Mouse (Mus musculus) ES-E14 (cell line): ENCODE measurements at regions not wholly inside any gene's neighbourhood (a gene's known extent, or its start where the extent isn't known, plus 50 kb on each side); places are given as distances from the start of the nearest gene placed in this dataset.

ENCODE experiments used
- DNase-seq: peaks from one replicate; pipeline ENCODE4 v3.0.0-alpha.2; 2013; ENCODE audit warnings: low read depth, low spot score
- H3K27ac ChIP-seq: 2 replicates; pipeline ENCODE4 v1.5.1; 2012; ENCODE audit warnings: low read depth, mild to moderate bottlenecking, low read length, moderate library complexity, mixed read lengths; ENCODE audit not compliant: poor library complexity, insufficient read depth, severe bottlenecking
- H3K36me3 ChIP-seq: 2 replicates; pipeline ENCODE4 v1.6.1; 2012; ENCODE audit warnings: mild to moderate bottlenecking, low read length, moderate library complexity, mixed read lengths; ENCODE audit not compliant: control insufficient read depth, poor library complexity, insufficient read depth, severe bottlenecking
- H3K4me1 ChIP-seq, 2 experiments: fragments of 150-350 bp in 1 of 2; sonication (generic) in 1 of 2; 2 replicates each; pipeline ENCODE4 v1.6.1; 2012; ENCODE audit warnings: low read length in 2 of 2, mild to moderate bottlenecking in 1 of 2, mixed read lengths in 1 of 2; ENCODE audit not compliant: control insufficient read depth in 2 of 2, insufficient read depth in 2 of 2, poor library complexity in 1 of 2
- H3K4me3 ChIP-seq, 2 experiments: fragments of 150-350 bp in 1 of 2; sonication (generic) in 1 of 2; 2 replicates each; pipeline ENCODE4 v1.5.1; 2012; ENCODE audit warnings: low read length in 2 of 2, low read depth in 1 of 2, mild to moderate bottlenecking in 1 of 2, mixed read lengths in 1 of 2; ENCODE audit not compliant: insufficient read depth in 1 of 2, poor library complexity in 1 of 2, severe bottlenecking in 1 of 2
- H3K9ac ChIP-seq: 2 replicates; pipeline ENCODE4 v1.6.1; 2012; ENCODE audit warnings: low read depth, mild to moderate bottlenecking, low read length, mixed read lengths; ENCODE audit not compliant: poor library complexity, insufficient read depth, severe bottlenecking
- H3K9me3 ChIP-seq: fragments of 150-350 bp; sonication (generic); 2 replicates; pipeline ENCODE4 v1.6.1; 2012; ENCODE audit warnings: low read depth, mild to moderate bottlenecking, low read length; ENCODE audit not compliant: control insufficient read depth, insufficient read depth
- CHD2 ChIP-seq: IDR thresholded peaks from 2 replicates; pipeline ENCODE4 v1.6.1; 2014; ENCODE audit warnings: mild to moderate bottlenecking, low read depth, low read length, inconsistent platforms
- HCFC1 ChIP-seq: IDR thresholded peaks from 2 replicates; pipeline ENCODE4 v1.6.1; 2012; ENCODE audit warnings: low read length, inconsistent platforms, borderline replicate concordance; ENCODE audit not compliant: insufficient read depth
- MAFK ChIP-seq: IDR thresholded peaks from 2 replicates; pipeline ENCODE4 v1.6.1; 2014; ENCODE audit warnings: mild to moderate bottlenecking, low read depth, low read length, inconsistent platforms; ENCODE audit not compliant: insufficient read depth
- ZC3H11A ChIP-seq: IDR thresholded peaks from 2 replicates; pipeline ENCODE4 v1.6.1; 2012; ENCODE audit warnings: low read depth, mild to moderate bottlenecking, inconsistent platforms, low read length, borderline replicate concordance
- ZNF384 ChIP-seq: IDR thresholded peaks from 2 replicates; pipeline ENCODE4 v1.6.1; 2012; ENCODE audit warnings: low read depth, low read length, inconsistent platforms
- in situ Hi-C, 2 experiments: fragments of 600-800 bp; cut with MboI; formaldehyde crosslinking; loops; one replicate each; pipeline ENCODE4 v1.15.1; 2025; ENCODE audit warnings: low sequenced_read_pairs in 2 of 2, inconsistent platforms in 1 of 2; ENCODE audit not compliant: unreplicated experiment in 2 of 2

- H3K4me1 ChIP-seq = no peaks in the 10 kb centered on the region
- in situ Hi-C loops = no loop called here
- no peak for DNase-seq
- no peak for TF ChIP-seq ZC3H11A
- no peak for TF ChIP-seq ZNF384
- TF ChIP-seq CHD2 = no peak
- TF ChIP-seq MAFK = no peak
- TF ChIP-seq HCFC1 = no peak
- H3K9me3 ChIP-seq = no peaks in the 10 kb centered on the region
- H3K9ac ChIP-seq = no peak overlapping the region
- no peaks in the 10 kb centered on the region for H3K36me3 ChIP-seq
- no peak overlapping the region for H3K4me3 ChIP-seq
- H3K27ac ChIP-seq = no peak overlapping the region
These were observed 425.1 kb downstream of the 1700017N19Rik start for GRCm38 (mm10) chr10:101015416-101015815.

GRCm38 (mm10) chr10:101038630-101039029 lies 448.3 kb downstream of the 1700017N19Rik start:
- H3K36me3 ChIP-seq = no peaks in the 10 kb centered on the region
- no peaks in the 10 kb centered on the region for H3K4me1 ChIP-seq
- TF ChIP-seq ZNF384 = no peak
- no peak for TF ChIP-seq MAFK
- TF ChIP-seq ZC3H11A = no peak
- TF ChIP-seq HCFC1 = no peak
- no peak for TF ChIP-seq CHD2
- H3K9ac ChIP-seq = no peak overlapping the region
- no peak for DNase-seq
- H3K4me3 ChIP-seq = no peak overlapping the region
- H3K9me3 ChIP-seq = no peaks in the 10 kb centered on the region
- no peak overlapping the region for H3K27ac ChIP-seq
- in situ Hi-C loops = no loop called here

GRCm38 (mm10) chr10:101039034-101039433 lies 448.8 kb downstream of the 1700017N19Rik start:
- no peak for DNase-seq
- H3K9ac ChIP-seq = no peak overlapping the region
- no peaks in the 10 kb centered on the region for H3K9me3 ChIP-seq
- TF ChIP-seq CHD2 (no peak), ZNF384 (no peak), MAFK (no peak), HCFC1 (no peak), ZC3H11A (no peak)
- in situ Hi-C loops = no loop called here
- H3K4me1 ChIP-seq = no peaks in the 10 kb centered on the region
- no peaks in the 10 kb centered on the region for H3K36me3 ChIP-seq
- H3K4me3 ChIP-seq = no peak overlapping the region
- no peak overlapping the region for H3K27ac ChIP-seq
